Mouse (Mus musculus): ENCODE data around the gene Misp.

Misp gene

DNA sequence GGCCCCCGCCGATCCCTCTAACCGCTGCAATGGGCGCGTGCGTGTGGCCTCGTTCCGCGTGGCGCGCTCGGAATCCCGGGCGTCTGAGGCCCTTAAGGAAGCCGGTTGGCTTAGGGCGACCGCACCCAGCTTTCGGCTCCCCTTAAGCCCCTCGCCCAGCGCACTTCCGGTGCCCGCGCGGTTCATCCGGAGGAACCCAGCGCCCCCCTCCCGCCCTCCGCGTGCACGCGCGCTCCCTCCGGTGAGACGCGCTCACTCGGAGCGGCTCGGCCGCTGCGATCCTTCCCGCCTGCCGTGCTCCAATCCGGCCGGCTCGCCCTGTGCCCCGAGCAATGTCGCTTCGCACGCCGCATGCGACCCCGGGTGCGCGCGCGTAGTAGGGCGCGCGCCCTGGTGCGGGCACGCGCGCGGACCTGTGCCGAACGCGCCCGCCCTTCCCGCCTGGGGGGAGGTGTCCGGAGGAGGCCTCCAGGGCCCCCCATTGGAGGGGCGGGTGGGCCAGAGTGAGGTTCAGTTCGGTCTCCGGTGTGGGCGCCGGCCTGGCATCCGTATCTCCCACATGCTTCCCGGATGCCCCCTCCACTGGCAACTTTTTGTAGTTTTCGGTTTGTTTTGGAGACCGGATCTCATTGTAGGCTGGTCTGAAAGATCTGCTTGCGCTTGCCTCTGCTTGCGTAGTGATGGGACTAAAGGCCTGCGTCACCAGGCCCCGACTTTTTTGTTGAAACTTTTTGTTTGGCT is 34.2 kb downstream of the Misp start:
- peak; percentile 53 to 66 for DNase-seq (ENCODE audit: low spot score in 2 of 2)

DNA sequence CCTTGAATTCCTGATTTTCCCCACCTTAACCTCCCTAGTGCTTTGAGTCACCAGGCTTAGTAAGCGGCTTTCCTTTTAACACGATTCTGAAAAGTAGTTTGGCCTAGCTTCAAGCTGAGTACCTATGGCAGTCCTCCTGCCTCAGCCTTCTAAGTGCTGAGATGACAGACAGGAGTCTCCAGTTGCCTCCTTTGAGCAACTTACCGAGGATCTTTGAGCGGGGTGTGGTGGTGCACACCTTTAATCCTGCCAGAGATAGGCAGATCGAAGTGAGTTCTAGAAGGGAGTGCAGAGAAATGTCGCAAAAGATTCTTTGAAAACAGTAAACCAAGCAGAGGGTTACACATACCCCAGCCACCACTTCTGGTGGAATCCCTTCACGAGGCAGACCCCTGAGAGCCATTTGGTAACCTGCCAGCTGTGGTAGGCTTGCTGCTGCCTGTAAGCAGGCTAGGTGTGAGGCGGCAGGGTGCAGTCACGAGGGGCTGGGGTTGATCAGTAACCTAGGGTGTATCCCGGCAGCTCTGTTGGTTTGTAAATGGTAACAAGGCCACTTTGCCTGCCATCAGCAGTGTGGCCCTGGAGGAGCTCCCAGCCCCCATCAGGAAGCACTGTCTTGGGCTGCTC is 34.9 kb downstream of the Misp start:
- DNase-seq (ENCODE audit: low spot score in 2 of 2) = no peak

DNA sequence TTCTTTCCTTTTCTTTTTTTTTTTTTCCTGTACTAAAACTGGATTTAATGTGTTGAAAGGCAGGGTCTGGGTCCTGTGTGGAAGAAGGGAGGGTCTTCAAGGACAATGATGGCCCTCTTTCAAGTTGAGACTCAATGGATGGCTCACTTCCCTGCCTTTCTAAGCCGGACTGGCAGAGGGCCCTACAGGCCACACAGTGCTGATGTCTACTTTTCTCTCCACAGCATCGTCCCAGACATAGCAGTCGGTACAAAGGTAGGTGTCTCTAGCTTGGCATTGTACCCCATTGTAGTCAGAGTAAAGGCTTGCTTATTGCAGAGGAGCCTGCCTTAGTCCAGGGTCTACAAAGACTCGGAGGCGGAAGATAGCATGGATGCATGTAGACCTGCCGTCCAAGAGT is 35.5 kb downstream of the Misp start:
- DNase-seq (ENCODE audit: low spot score in 2 of 2) = no peak

DNA sequence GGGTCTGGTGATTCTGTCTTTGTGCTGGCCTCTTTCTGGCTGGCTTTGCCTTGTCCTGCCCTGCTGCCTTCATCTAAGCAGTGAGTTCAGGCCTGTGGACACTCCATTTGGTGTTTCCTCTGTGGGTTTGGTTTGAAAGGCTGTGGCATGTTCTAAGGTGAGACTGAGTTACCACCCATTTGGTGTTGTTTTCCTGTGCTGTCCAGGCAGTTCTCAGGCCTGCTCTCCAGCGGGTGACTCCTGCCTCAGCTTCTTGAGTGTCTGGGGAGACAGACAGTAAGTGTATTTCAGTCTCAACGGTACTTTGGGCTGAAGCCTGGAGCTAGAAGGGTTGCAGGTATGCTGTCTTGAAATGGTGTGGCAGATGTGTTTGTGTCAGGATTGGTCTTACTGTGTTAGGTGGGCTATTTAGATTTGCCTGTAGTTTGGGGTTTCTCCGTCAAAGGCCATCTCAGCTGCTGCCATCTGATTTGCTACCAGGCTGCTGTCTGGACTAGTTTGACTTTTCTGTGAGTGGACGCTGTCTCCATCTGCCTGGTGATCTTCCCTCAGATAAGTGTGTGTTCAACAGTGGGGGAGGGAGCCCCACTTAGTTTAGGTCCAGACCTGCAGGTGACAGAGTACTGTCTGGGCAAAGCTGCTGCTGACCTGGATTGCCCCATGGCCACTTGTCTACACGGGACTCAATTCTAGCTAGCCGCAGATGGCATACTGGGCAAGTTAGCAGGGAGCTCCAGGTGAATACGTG is 36.1 kb downstream of the Misp start:
- no peak for DNase-seq (ENCODE audit: low spot score in 2 of 2)

DNA sequence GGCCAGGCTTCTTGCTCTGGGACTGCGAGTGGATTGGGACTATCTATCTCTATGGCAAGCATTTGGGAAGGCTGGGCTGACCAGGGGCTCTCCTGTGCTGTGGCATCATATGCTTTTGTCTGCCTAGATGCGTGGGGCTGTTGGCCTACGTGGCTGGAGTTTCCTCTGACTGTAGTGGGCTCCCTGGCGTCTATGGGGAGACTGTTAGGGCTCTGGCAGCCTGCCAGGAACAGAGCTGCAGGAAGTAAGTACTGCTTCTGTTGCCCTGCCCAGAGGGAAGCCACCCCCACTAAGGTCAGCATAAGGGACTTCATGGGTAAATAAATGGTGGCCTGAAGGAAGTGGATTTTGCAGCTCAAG is 36.6 kb downstream of the Misp start:
- DNase-seq (ENCODE audit: low spot score in 2 of 2) = peak in 1 of 2 experiments; percentile 41

DNA sequence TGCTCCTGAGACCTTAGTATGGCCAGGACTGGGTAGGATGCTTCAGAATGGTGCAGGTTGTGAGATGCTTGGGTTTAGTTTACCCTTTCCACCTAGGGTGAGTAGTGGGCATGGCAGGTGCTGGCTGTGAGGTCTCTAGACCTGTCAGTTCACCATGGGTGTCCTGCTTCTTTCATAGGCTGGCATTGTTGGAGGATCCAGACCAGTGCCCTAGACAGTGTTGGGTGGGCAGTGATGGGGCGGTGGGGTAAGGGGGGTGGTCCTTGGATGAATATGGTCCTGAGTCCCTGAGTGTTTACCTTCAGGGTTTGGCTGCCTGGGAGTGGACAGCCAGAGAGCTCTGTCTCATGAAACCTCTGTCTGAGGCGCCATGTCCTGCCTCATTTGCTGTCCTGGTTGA is 37.1 kb downstream of the Misp start:
- no peak for DNase-seq (ENCODE audit: low spot score in 2 of 2)

DNA sequence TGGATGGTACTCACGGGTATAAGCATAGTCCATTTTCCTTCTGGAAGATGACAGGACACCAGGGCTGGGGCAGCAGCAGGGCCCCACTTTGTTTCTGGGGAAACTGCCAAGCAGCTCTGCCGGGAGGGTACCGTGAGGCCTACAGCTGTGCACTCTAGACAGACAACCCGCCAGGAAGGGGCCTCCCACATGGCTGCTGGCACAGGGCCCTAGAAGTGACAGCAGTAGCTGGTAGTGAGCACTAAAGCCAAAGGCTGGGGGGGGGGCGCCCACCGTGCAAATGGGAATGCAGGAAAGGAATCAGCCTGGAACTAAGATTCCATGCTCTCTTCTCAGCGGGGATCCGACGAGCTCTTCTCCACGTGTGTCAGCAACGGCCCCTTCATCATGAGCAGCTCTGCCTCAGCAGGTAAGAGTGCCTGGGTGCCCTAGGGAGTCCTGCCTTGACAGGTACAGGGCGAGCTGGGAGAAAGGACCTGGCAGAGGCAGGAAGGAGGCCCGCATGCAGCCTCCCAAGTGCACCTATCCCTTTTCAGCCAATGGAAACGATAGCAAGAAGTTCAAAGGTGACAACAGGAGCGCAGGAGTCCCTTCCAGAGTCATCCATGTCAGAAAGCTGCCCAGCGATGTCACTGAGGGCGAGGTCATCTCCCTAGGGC is 37.8 kb downstream of the Misp start:
- DNase-seq (ENCODE audit: low spot score in 2 of 2) = no peak

DNA sequence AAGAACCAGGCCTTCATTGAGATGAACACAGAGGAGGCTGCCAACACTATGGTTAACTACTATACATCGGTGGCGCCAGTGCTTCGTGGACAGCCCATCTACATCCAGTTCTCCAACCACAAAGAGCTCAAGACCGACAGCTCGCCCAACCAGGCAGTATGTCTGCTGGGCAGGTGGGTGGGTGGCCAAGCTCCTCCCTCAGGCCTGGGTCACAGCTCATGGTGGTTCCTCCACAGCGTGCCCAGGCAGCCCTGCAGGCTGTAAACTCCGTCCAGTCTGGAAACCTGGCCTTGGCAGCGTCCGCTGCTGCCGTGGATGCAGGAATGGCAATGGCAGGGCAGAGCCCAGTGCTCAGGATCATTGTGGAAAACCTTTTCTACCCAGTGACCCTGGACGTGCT is 38.3 kb downstream of the Misp start:
- no peak for DNase-seq (ENCODE audit: low spot score in 2 of 2)

DNA sequence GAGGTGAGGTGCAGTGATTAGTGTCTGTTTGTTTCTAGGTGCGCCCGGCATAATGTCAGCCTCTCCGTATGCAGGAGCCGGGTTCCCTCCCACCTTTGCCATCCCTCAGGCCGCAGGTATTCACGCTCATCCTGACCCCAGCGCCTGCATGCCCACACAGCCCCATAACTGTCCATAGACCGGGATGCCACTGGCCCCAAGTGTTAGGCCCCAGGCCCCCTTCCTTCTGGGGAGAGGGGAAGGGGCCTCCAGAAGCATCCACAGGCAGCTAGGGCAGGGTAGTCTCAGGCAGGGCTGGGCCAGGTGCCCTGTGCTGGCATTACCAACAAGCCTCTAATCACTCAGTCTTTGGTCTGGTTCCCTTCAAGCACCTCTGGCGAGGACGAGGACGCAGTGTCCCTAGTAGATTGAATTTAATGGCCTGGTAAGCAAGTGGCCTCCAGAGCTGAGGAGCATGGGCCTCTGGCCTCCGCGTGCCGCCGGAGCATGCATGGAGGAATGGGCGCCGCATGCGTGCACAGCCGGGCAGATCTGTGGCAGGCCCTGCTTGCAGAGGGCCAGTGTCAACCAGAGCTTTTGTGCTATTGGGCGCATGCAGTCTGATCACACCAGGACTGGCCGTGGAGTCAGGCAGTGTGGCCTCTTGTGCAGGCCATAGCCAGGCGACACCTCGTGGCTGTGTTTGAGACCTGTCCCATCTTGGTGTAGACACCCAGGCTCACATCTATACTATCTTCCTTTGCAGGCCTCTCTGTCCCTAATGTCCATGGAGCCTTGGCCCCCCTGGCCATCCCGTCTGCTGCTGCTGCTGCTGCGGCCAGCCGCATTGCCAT is 39.5 kb downstream of the Misp start:
- DNase-seq (ENCODE audit: low spot score in 2 of 2) = no peak

DNA sequence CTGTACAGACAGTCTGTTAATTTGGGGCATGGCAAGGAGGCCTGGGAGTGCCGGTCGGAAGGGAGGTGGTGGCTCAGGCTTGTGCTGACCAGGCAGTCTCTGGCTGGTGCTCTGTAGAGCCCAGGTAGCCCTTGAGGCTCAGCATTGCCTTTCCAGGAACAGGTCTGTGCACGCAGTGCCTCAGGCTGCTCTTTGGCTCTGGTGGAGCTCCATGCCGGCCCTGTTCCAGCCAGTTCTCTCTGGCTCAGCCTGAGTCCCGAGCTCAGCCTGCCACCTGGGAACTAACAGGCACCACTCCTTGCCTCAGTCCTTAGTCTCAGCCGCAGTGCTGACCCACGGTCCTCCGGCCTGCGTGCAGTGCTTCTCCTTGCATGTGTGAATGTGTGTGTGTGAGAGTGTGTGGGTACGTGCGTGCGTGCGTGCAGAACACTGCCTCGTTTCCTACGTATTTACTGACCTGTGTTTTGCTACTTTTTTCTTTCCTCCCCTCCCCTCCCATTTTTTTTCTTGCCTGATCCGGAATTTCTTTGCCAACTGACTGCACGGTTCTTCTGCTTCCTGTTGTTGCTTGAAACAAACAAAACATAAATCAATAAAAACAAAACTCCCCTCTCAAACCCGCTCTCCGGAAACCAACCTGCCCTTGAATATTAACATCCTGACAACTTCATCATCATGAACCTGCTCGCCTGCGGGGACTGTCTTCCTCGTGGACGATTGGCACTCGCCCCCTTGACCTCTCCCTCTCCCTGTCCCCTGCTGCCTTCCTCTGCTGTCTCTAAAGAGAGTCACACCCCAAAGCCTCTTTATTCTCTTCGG is 40.6 kb downstream of the Misp start:
- no peak for DNase-seq (ENCODE audit: low spot score in 2 of 2)

DNA sequence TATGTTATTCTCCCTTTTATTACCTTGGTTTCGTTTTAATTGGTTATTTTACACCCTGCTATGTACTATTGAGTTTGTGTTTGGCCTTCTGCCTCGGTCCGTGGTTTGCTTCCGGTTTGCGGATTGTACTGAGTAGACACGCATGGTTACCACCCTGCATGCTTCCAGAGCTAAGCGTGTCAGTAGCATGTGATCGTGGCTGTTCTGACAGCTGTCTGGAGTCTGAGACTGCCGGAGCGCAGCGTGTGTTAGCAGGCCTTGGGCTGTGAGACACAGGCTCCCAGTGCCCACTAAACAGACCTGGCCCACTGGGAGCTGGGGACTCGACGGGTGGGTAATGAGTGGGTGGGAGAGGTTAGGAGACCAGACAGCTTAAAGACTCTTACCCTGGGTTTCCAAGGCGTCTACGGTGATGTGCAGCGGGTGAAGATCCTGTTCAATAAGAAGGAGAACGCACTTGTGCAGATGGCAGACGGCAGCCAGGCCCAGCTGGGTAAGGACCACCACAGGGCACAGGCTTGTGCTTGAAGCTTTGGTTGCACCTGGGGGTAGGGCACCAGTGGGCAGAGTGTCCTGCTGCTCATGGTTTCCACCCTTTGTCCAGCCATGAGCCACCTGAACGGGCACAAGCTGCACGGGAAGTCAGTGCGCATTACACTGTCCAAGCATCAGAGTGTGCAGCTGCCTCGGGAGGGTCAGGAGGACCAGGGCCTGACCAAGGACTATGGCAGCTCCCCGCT is 41.4 kb downstream of the Misp start:
- no peak for DNase-seq (ENCODE audit: low spot score in 2 of 2)

DNA sequence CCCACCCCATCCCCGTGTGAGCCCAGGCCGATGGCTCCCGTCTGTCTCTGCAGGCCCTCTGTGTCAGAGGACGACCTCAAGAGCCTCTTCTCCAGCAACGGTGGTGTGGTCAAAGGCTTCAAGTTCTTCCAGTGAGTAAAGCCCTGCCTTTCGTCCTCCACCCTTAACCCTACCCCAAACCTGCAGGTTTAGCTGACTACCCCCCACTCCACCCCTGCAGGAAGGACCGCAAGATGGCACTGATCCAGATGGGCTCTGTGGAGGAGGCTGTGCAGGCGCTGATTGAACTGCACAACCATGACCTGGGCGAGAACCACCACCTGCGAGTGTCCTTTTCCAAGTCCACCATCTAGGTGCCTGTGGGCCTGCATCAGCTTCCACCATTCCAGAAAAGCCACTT is 42.1 kb downstream of the Misp start:
- no peak for DNase-seq (ENCODE audit: low spot score in 2 of 2)

DNA sequence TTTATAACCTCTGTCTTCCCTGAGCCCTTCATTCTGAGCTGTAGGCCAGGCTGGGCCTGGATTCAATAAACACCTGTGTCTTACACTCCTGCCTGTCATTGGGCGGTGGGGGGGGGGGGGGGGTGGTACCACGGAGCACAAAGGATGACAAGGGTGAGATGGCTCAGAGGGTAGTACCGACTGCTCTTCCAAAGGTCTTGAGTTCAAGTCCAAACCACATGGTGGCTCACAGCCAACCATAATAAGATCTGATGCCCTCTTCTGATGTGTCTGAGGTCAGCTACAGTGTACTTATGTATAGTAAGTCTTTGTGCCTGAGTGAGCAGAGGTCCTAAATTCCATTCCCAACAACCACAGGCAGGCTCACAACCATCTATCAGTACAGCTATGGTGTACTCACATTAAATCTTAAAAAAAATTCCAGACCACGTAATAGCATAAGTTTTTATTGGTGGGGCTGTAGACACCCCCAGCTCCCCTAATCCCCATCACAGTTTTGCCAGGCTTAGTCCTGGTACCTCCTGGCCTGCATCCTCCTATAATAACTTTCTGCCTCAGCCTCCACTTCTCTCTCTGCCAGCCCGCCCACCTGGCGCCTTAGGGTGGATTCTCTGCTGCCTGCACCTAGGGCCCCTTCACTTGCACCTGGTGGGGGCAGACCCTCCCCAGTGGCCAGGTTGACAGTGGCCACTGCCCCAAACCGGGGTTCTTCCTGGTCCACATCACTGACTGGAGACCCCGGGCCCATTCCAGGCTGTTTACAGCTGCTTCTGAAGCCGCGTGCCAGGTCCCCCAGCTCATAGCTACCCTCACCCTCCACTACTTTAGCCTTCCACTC is 43.8 kb downstream of the Misp start:
- no peak for DNase-seq (ENCODE audit: low spot score in 2 of 2)

DNA sequence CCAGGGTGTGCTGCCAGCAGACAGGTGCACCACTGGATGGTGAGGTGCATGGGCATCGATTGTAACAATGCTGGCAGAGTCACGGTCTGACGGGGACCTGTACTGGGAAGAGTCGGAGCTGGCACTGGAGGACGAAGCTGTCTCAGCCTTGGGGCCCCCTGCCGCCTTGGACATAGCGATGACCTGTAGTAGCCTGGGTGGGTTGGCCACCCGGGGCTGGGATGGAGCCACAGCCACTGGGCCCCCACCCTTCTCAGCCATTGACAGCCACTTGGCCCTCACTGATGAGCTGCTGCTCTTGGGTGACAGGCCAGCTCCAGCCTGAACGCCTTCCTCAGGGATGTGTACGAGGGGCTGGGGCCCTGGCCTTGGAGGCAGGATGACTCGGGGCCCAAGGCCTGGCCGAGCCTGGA is 44.4 kb downstream of the Misp start:
- no peak for DNase-seq (ENCODE audit: low spot score in 2 of 2)

DNA sequence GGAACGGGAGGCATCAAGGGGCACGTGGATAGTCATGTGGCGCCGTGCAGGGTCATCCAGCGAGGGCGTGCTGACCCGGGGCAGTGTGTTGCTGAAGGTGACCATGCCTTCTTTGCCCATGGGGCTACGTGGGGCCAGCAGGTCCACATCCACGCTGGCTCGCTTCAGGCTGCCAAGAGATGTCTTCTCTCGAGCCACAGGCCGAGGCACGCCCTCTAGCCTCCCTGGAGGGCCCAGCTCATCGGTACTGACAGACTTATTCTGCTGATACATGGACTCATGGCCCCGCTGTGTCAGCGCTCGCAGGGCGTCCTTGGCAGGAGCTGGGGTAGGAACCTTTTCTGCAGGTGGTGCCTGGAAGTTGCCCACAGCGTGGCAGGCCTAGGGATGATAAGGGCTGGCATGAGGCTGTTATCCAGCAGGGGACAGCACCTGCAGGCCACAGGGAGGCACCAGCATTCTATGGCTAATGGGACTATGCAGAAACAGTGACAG is 45.1 kb downstream of the Misp start:
- no peak for DNase-seq (ENCODE audit: low spot score in 2 of 2)

DNA sequence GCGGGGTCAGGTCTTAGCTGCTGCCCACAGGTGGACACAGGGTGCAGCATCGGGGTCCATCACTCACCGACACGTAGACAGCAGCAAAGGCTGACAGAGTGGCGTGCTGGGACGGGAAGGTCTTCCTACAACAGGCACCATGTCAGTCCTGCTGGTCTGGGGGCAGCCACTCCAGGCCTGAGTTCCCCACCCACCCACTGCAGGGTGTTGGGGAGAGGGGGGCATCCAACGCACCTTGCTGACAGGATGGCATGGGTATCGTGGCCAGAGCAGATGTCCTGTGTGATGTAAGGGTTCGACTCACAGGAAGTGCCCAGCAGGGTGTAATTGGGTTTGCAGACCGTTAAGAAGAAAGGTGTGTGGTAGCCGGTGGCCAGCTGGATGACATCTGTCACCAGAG is 45.8 kb downstream of the Misp start:
- no peak for DNase-seq (ENCODE audit: low spot score in 2 of 2)

DNA sequence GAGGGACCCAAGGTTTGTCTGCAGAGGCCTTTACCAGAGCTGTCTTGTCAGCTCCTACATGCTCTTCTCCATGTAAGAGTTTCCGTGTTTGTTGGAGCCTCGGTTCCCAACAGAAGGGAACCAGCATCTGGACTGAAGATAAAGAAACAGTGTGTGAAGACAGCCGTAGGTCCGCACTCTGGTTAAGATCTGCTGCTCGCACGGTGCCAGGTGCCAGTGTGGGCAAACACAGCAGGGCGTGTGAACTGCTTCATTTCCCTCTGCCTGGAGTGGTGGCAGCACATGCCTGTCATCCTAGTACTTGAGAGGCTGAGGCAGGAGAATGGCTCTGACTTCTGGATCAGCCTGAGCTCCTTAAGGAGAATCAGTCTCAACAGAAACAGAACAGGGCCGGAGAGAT is 51.1 kb downstream of the Misp start:
- DNase-seq (ENCODE audit: low spot score in 2 of 2) = no peak

DNA sequence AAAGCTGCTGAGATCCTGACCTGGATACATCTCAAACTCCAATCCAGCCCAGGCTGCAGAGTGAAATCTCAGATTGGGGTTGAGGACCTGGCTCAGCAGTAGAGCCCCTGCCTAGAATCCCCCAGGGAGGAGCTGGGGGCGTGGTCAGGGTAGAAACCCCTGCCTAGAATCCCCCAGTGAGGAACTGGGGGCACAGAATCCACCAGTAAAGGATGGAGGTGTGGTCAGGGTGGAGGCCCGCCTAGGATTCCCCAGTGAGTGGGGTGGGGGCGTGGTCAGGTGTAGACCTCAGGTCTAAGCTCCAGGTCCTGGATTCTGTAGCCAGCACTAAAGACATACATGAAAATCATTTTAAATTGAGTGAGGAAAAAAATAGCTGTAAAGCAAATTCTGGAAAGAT is 52.1 kb downstream of the Misp start:
- no peak for DNase-seq (ENCODE audit: low spot score in 2 of 2)

DNA sequence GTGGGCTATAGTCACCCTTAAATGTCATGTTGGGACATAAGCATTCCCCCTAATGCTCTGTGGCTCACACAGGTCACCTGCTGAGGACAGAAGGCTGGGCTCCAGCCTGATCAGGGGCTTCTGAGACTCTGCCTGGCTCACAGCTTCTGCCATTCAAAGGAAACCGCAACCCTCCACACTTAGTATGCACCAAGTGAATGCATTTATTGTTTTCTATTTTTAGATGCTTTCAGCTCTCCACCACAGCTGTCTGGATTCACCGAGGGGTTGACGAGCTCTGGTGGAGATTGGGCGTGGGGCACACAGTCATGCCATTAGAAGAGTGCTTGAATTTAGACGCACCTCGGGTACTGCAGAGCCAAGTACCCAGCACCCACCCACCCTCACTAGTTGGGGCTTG is 52.5 kb downstream of the Misp start:
- no peak for DNase-seq (ENCODE audit: low spot score in 2 of 2)
